Mouse (Mus musculus) v-Abl transformed pro-B cells (cell line): Measurements from ENCODE around the gene Kdm5b.

Experiments
- in situ Hi-C, 2 experiments: fragments of 400-800 bp; cut with MboI; formaldehyde crosslinking; loops; one replicate each; pipeline ENCODE4 v1.15.1; 2025; ENCODE audit not compliant: unreplicated experiment in 2 of 2

Kdm5b gene

GRCm38 (mm10) chr1:134540610-134541009 is 19.4 kb upstream of the Kdm5b start:
- in situ Hi-C loops: no loop called here

DNA sequence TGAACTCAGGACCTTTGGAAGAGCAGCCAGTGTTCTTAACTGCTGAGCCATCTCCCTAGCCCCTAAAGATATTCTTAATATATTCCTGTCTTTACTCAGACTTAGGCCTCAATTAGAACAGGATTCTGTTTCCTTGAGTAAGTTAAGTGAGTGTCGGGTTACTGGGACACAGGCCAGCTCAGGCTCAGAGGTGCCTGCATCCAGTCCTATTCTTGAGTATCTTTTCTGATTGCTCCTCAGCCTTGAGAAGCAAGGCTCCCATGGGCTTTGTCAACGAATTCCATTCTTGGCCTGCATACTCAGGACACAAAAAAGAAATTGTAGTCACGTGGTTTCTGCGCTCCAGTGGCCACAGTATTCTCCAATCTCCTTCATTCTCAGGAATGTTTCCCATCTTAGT is 11.7 kb upstream of the Kdm5b start:
- in situ Hi-C loops: no loop called here

DNA sequence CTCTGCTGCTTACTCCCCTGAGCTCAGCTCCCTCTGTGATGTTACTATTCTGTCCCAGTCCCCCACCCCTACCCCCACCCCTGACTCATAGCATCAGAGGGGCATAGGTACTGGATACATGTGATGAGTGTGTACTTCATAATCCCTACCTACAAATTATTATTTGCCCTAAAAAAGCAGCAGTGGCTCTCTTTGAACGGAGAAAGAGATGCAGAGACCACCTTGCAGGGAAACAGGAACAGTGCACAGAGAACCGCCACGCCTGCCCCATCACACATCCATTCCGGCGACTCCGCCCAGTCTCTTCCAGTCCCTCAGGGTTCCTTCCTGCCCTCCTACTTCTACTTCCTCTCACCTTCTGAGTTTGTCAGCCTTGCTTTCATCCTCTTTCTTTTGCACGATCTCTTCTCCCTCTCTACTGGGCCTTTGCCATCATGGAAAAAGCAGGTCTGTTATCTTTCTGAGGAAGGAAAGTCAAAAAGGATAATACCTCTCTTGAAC is 10.3 kb upstream of the Kdm5b start, which contains the start of gene Mgat4e:
Gene Mgat4e (minus strand): TSS at position 51 of the 501 bp plus-strand sequence.
- in situ Hi-C loops: loop anchor here in 1 of 2 experiments (25.0 kb wide), 1 partner anchor 1263 kb away; the partner anchor contains the start of gene Lad1

- in situ Hi-C loops: loop anchor here in 1 of 2 experiments (25.0 kb wide), 1 partner anchor 1260 kb away; the partner anchor contains the start of gene Lad1
Observed at GRCm38 (mm10) chr1:134551869-134552268, 8.1 kb upstream of the Kdm5b start.

GRCm38 (mm10) chr1:134552396-134552795 is 7.6 kb upstream of the Kdm5b start:
- in situ Hi-C loops: loop anchor here in 1 of 2 experiments (25.0 kb wide), 1 partner anchor 1260 kb away; the partner anchor contains the start of gene Lad1

GRCm38 (mm10) chr1:134555240-134555870 is 4.6 kb upstream of the Kdm5b start:
- in situ Hi-C loops: loop anchor here in 1 of 2 experiments (25.0 kb wide), 1 partner anchor 1257 kb away; the partner anchor contains the start of gene Lad1

DNA sequence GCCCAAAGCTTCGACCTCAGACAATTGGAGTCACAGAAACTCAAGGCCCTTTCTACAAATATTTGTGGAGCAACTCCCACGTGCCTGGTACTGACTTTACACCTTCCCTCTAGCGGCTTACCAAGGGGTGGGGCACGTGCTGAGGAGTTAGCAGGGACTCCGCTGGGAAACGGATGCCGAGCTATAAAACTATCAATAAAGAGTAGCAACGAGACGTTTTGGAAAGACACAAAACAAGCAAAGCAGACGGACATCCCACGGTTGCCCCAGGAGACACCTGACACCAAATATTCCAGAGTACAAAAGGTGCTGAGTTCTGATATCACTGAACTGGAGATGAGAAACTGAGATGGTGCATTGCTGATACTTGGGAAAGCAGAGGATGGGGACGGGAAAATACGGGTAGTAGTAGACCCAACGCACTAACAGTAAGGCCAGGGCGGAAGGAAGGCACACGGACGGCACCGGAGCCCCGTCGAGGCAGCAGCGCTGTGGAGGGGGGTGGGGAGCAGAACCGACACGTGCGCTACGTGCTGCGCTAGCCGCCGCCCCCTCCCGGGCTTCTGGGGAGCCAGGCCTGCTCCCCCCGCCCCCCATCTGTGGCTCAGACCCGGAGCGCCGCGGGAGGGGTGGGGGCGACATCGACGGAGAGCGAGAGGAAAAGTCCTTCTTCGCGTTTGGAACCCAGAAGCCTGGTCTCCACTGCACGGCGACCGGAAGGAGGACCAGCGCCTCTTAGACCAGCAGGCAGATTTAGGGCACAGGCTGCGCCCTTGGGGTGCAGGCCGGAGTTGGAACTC is 3.9 kb upstream of the Kdm5b start:
- in situ Hi-C loops: loop anchor here in 1 of 2 experiments (25.0 kb wide), 1 partner anchor 1256 kb away; the partner anchor contains the start of gene Lad1

- in situ Hi-C loops: loop anchor here in 1 of 2 experiments (25.0 kb wide), 1 partner anchor 1256 kb away; the partner anchor contains the start of gene Lad1
Observed at GRCm38 (mm10) chr1:134556671-134557218, 3.2 kb upstream of the Kdm5b start.

DNA sequence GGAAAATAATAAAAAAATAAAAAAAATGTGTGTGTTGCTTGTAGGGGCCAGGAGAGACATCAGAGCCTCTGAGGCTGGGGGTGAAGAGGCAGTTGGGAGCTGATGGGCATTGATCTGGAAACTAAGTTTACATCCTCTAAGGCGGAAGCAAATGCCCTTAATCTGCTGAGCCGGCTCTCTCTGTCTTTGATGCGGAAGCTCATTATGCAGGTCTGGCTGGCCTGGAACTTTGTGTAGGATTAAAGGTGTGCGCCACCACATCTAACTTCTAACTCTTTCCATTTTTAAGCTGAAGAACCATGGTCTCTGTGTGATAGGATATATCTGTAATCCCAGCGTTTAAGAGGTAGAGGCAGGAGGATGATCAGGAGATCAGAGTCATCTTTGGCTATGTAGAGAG is 1.5 kb upstream of the Kdm5b start:
- in situ Hi-C loops: loop anchor here in 1 of 2 experiments (25.0 kb wide), 1 partner anchor 1254 kb away; the partner anchor contains the start of gene Lad1

DNA sequence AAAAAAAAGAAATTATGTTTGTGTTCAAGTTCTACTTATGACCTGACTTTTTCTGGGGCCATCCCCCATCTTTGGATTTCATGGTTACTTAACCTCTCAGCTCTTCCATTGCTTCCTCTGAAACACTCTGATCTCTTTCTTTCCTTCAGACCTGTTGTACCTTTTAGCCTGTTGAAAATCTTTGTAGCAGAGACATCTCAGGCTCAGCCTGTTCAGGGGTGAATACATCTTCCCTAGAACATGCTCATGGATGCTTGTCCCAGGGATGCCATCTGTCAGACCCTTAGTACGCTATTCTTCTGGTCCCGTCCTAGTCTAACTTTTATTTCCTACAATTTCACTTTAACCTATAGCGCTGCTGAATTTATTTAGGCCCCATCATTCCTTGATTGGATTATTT is 745 bp upstream of the Kdm5b start:
- in situ Hi-C loops: loop anchor here in 1 of 2 experiments (25.0 kb wide), 1 partner anchor 1253 kb away; the partner anchor contains the start of gene Lad1

DNA sequence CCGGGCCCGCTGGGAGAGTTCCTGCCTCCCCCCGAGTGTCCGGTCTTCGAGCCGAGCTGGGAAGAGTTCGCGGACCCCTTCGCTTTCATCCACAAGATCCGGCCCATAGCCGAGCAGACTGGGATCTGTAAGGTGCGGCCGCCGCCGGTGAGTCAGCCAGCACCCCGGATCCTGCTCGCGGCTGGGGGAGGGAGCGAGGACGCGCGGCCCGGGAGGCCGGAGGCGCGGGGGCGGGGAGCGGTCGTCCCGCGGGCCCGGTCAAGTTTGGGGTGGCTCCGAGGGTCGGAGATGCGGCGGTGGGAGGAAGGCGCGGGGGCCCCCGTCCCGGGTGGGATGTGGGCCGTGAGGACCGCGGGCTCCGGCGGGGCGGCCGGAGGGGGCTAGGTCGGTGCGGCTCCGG is 425 bp downstream of the Kdm5b start:
- in situ Hi-C loops: loop anchor here in 1 of 2 experiments (25.0 kb wide), 1 partner anchor 1252 kb away; the partner anchor contains the start of gene Lad1

GRCm38 (mm10) chr1:134560801-134561769 is 1.1 kb downstream of the Kdm5b start:
- in situ Hi-C loops: loop anchor here in 1 of 2 experiments (25.0 kb wide), 1 partner anchor 1251 kb away; the partner anchor contains the start of gene Lad1

- in situ Hi-C loops: loop anchor here in 1 of 2 experiments (25.0 kb wide), 1 partner anchor 1251 kb away; the partner anchor contains the start of gene Lad1
Observed at GRCm38 (mm10) chr1:134561770-134562143, 1.8 kb downstream of the Kdm5b start.

- in situ Hi-C loops: loop anchor here in 1 of 2 experiments (25.0 kb wide), 1 partner anchor 1250 kb away; the partner anchor contains the start of gene Lad1
Observed at GRCm38 (mm10) chr1:134562457-134562856, 2.5 kb downstream of the Kdm5b start.

DNA sequence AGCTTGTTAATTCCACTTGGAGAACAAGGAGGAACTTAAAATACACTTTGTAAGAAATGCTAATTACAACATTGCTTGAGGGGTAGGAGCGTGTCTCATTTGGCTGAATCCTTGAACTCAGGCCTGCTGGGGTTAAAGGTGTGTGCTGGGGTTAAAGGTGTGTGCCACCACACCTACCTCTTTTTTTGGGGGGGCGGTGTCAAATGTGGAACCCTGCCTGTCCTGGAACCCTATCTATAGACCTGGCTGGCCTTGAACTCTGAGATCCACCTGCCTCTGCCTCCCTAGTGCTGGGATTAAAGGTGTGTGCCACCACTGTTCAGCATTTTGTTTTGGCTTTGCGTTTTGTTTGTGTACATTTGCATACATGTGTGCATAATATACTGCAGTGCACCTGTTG is 3.8 kb downstream of the Kdm5b start:
- in situ Hi-C loops: loop anchor here in 1 of 2 experiments (25.0 kb wide), 1 partner anchor 1249 kb away; the partner anchor contains the start of gene Lad1

GRCm38 (mm10) chr1:134567511-134567910 is 7.5 kb downstream of the Kdm5b start:
- in situ Hi-C loops: loop anchor here in 1 of 2 experiments (25.0 kb wide), 1 partner anchor 1245 kb away; the partner anchor contains the start of gene Lad1

GRCm38 (mm10) chr1:134570171-134570570 is 10.2 kb downstream of the Kdm5b start:
- in situ Hi-C loops: loop anchor here in 1 of 2 experiments (25.0 kb wide), 1 partner anchor 1242 kb away; the partner anchor contains the start of gene Lad1

DNA sequence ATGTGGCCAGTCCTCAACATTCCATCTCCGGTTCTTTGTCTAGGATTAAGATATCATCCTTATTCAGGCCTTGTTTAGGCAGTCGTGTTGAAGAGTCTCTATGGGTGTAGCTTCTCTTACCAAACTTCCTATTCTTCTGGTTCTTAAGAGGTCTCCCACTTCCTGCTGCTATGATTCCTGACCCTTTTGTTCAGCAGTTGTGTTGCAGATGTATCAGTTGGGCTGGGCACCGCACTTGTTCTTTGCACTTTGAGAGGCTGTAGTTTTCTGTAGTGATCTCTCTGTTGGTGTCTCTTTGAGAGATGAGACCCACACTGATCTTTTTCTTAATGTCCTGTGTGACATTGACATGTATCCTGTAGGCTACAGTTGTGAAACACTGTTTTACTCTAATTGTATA is 10.7 kb downstream of the Kdm5b start:
- in situ Hi-C loops: loop anchor here in 1 of 2 experiments (25.0 kb wide), 1 partner anchor 1242 kb away; the partner anchor contains the start of gene Lad1
